Mouse (Mus musculus): ENCODE measurements around the gene Sptbn2. TPM values are rescaled to one million over a fixed set of nuclear protein-coding genes. Genes with fewer than 3 reads are reported as not detected.

Gene Sptbn2
- polyA plus RNA-seq, 1 experiment from 2014 or later: 2.9 TPM

- ATAC-seq (ENCODE audit: low FRiP score, low TSS enrichment): no peak
- 27% methylated on average over 5 of the region's 5 CpGs for WGBS
- Histone ChIP-seq H3K4me1 (ENCODE audit: control insufficient read depth, insufficient read depth, low read length) (peaks cover 4% of the 10 kb centered on the region; the same call in 1 of the 2 replicates), H3K27me3 (ENCODE audit: control insufficient read depth, insufficient read depth, low read length) (peaks cover 37% of the 10 kb centered on the region), H3K27ac (ENCODE audit: low read depth, low read length) (no peak overlapping the region), H3K4me3 (ENCODE audit: low read length) (no peak overlapping the region), H3K4me2 (replicated peaks; ENCODE audit: low read depth, low read length) (no peak overlapping the region), H3K9me3 (ENCODE audit: control insufficient read depth, low read length) (no peaks in the 10 kb centered on the region), H3K36me3 (ENCODE audit: control insufficient read depth, insufficient read depth, low read length) (no peaks in the 10 kb centered on the region), H3K9ac (ENCODE audit: low read depth, low read length) (no peak overlapping the region)
These were observed 11.1 kb upstream of the Sptbn2 start for GRCm38 (mm10) chr19:4699821-4700220.

DNA sequence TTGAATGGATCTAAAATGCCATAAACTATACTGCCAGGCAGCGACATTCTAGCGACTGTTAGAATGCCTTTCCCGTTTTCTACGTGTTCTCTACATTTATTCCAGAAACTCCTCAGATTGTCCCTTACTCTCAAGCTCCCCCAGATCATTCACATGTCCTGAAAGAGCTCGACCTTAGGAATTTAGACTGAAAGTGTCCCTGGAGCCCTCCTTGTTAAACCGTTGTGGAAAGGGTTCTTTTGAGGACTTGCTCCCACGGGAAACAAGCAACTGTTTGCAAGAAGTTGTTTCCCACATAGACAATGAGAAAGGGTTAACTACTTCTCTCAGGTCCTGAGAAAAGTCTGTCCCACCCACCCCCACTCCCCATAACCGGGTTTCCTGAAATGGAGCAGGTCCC lies 10.3 kb upstream of the Sptbn2 start:
- Histone ChIP-seq H3K9me3 (ENCODE audit: control insufficient read depth, low read length) (no peaks in the 10 kb centered on the region), H3K27me3 (ENCODE audit: control insufficient read depth, insufficient read depth, low read length) (peaks cover 37% of the 10 kb centered on the region), H3K4me3 (ENCODE audit: low read length) (no peak overlapping the region), H3K27ac (ENCODE audit: low read depth, low read length) (no peak overlapping the region), H3K9ac (ENCODE audit: low read depth, low read length) (no peak overlapping the region), H3K4me2 (replicated peaks; ENCODE audit: low read depth, low read length) (no peak overlapping the region), H3K4me1 (ENCODE audit: control insufficient read depth, insufficient read depth, low read length) (peaks cover 4% of the 10 kb centered on the region; the same call in 1 of the 2 replicates), H3K36me3 (ENCODE audit: control insufficient read depth, insufficient read depth, low read length) (no peaks in the 10 kb centered on the region)
- no peak for ATAC-seq (ENCODE audit: low FRiP score, low TSS enrichment)
- WGBS: 63% methylated on average over 8 of the region's 8 CpGs

GRCm38 (mm10) chr19:4701221-4701620 lies 9.7 kb upstream of the Sptbn2 start:
- peaks cover 37% of the 10 kb centered on the region for H3K27me3 ChIP-seq (ENCODE audit: control insufficient read depth, insufficient read depth, low read length)
- no peaks in the 10 kb centered on the region for H3K9me3 ChIP-seq (ENCODE audit: control insufficient read depth, low read length)
- H3K4me1 ChIP-seq (ENCODE audit: control insufficient read depth, insufficient read depth, low read length): peaks cover 4% of the 10 kb centered on the region; the same call in 1 of the 2 replicates
- no peak overlapping the region for H3K27ac ChIP-seq (ENCODE audit: low read depth, low read length)
- H3K9ac ChIP-seq (ENCODE audit: low read depth, low read length): no peak overlapping the region
- no peak overlapping the region for H3K4me2 ChIP-seq (replicated peaks; ENCODE audit: low read depth, low read length)
- no peak for ATAC-seq (ENCODE audit: low FRiP score, low TSS enrichment)
- no peaks in the 10 kb centered on the region for H3K36me3 ChIP-seq (ENCODE audit: control insufficient read depth, insufficient read depth, low read length)
- WGBS: 55% methylated on average over 7 of the region's 7 CpGs
- H3K4me3 ChIP-seq (ENCODE audit: low read length): no peak overlapping the region

DNA sequence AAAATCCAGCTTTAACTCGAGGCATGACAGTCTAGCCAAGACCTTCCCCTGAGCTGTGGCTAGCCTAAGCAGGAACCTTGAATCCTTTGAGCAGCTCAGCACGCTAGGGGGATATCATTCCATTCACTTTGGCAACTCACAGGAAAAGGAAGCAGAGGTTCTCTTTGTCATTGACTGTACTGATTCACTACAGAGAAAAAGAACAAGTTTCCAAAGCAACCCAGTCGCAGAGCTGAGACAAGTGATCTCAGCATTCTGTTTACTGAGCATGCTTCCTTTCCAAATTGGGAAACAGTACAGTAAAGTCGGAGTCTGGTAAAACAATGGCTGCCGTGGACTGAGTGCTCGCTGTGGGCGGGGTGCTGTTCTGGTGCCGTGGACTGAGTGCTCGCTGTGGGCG lies 2.2 kb upstream of the Sptbn2 start:
- Histone ChIP-seq H3K27ac (ENCODE audit: low read depth, low read length) (no peak overlapping the region), H3K27me3 (ENCODE audit: control insufficient read depth, insufficient read depth, low read length) (peaks cover 41% of the 10 kb centered on the region), H3K4me3 (ENCODE audit: low read length) (no peak overlapping the region), H3K36me3 (ENCODE audit: control insufficient read depth, insufficient read depth, low read length) (no peaks in the 10 kb centered on the region), H3K9me3 (ENCODE audit: control insufficient read depth, low read length) (no peaks in the 10 kb centered on the region), H3K9ac (ENCODE audit: low read depth, low read length) (no peak overlapping the region), H3K4me2 (replicated peaks; ENCODE audit: low read depth, low read length) (no peak overlapping the region), H3K4me1 (ENCODE audit: control insufficient read depth, insufficient read depth, low read length) (peaks cover 9% of the 10 kb centered on the region; the same call in 1 of the 2 replicates)
- ATAC-seq (ENCODE audit: low FRiP score, low TSS enrichment): no peak
- WGBS: 84% methylated on average over 10 of the region's 10 CpGs

DNA sequence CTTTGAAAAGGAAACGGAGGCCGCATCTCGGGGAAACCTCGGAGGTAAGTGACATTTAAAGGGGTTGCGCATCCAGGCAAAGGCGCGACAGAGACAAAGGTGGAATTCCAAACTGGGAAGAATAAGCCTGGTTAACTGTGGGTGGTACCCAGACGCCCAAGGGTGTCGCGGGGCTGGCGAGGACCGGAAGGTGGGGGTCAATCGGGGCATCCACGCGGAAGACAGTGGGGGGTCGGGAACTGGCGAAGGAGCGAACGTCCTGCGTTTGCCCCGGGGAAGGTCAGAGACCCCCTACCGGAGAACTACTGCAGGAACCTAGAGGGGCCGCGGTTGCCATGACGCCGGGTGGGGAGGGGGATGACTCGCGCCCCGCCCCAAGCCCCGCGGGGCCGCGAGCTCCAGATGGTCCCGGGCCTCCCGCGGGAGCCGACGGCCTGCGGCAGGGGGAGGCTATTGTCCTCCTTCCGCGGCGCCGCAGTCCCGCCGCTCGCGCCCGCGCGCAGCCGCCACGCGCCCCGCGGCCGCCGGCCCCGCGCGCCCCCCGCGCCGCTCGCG lies 711 bp downstream of the Sptbn2 start:
- WGBS: under 1% methylated on average over 45 of the region's 65 CpGs
- peaks cover 9% of the 10 kb centered on the region; the same call in 1 of the 2 replicates for H3K4me1 ChIP-seq (ENCODE audit: control insufficient read depth, insufficient read depth, low read length)
- H3K27ac ChIP-seq (ENCODE audit: low read depth, low read length): no peak overlapping the region
- peaks cover 54% of the 10 kb centered on the region for H3K27me3 ChIP-seq (ENCODE audit: control insufficient read depth, insufficient read depth, low read length)
- peak overlapping the region; percentile 100 for H3K4me2 ChIP-seq (replicated peaks; ENCODE audit: low read depth, low read length)
- H3K4me3 ChIP-seq (ENCODE audit: low read length): peak overlapping the region; percentile 64
- no peaks in the 10 kb centered on the region for H3K9me3 ChIP-seq (ENCODE audit: control insufficient read depth, low read length)
- H3K9ac ChIP-seq (ENCODE audit: low read depth, low read length): peak overlapping the region; percentile 63; the same call in 1 of the 2 replicates
- no peaks in the 10 kb centered on the region for H3K36me3 ChIP-seq (ENCODE audit: control insufficient read depth, insufficient read depth, low read length)
- ATAC-seq (ENCODE audit: low FRiP score, low TSS enrichment): peak; percentile 39; the same call in 1 of the 2 replicates

GRCm38 (mm10) chr19:4712156-4712780 lies 1.3 kb downstream of the Sptbn2 start:
- peaks cover 54% of the 10 kb centered on the region for H3K27me3 ChIP-seq (ENCODE audit: control insufficient read depth, insufficient read depth, low read length)
- under 1% methylated on average over 52 of the region's 60 CpGs for WGBS
- no peak overlapping the region for H3K27ac ChIP-seq (ENCODE audit: low read depth, low read length)
- H3K4me3 ChIP-seq (ENCODE audit: low read length): peak overlapping the region; percentile 64
- peaks cover 9% of the 10 kb centered on the region; the same call in 1 of the 2 replicates for H3K4me1 ChIP-seq (ENCODE audit: control insufficient read depth, insufficient read depth, low read length)
- peak overlapping the region; percentile 100 for H3K4me2 ChIP-seq (replicated peaks; ENCODE audit: low read depth, low read length)
- H3K9ac ChIP-seq (ENCODE audit: low read depth, low read length): peak overlapping the region; percentile 63; the same call in 1 of the 2 replicates
- H3K36me3 ChIP-seq (ENCODE audit: control insufficient read depth, insufficient read depth, low read length): no peaks in the 10 kb centered on the region
- no peaks in the 10 kb centered on the region for H3K9me3 ChIP-seq (ENCODE audit: control insufficient read depth, low read length)
- ATAC-seq (ENCODE audit: low FRiP score, low TSS enrichment): peak; percentile 39; the same call in 1 of the 2 replicates

- Histone ChIP-seq H3K27ac (ENCODE audit: low read depth, low read length) (no peak overlapping the region), H3K36me3 (ENCODE audit: control insufficient read depth, insufficient read depth, low read length) (no peaks in the 10 kb centered on the region), H3K9ac (ENCODE audit: low read depth, low read length) (no peak overlapping the region), H3K4me1 (ENCODE audit: control insufficient read depth, insufficient read depth, low read length) (peaks cover 9% of the 10 kb centered on the region; the same call in 1 of the 2 replicates), H3K9me3 (ENCODE audit: control insufficient read depth, low read length) (no peaks in the 10 kb centered on the region), H3K27me3 (ENCODE audit: control insufficient read depth, insufficient read depth, low read length) (peaks cover 54% of the 10 kb centered on the region), H3K4me2 (replicated peaks; ENCODE audit: low read depth, low read length) (peak overlapping the region; percentile 100), H3K4me3 (ENCODE audit: low read length) (peak overlapping the region; percentile 64)
- no peak for ATAC-seq (ENCODE audit: low FRiP score, low TSS enrichment)
- WGBS: 50% methylated on average over 13 of the region's 13 CpGs
These were observed 2.0 kb downstream of the Sptbn2 start for GRCm38 (mm10) chr19:4712781-4713526.

DNA sequence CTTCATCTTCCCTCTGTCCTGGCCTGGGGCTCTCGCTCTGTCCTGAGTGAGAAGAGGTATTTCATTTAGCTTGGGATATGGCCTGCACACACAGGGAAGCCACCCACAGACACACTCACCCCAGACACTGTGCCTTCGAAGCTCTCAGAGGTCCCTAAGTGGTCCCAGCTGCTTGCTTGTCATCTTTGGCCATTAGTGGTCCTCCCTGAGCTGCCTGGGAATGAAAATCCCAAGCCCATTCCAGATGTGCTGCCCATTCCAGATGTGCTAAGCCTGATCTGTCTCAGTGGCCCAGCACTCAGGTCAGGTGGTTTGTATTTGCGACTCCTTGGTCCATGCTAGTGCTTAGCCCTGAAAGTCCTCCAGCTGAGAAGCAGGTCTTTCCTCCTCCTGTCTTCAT lies 2.9 kb downstream of the Sptbn2 start:
- WGBS: 72% methylated on average over 3 of the region's 3 CpGs
- H3K9ac ChIP-seq (ENCODE audit: low read depth, low read length): no peak overlapping the region
- H3K27ac ChIP-seq (ENCODE audit: low read depth, low read length): no peak overlapping the region
- no peak overlapping the region for H3K4me2 ChIP-seq (replicated peaks; ENCODE audit: low read depth, low read length)
- no peaks in the 10 kb centered on the region for H3K9me3 ChIP-seq (ENCODE audit: control insufficient read depth, low read length)
- peaks cover 15% of the 10 kb centered on the region for H3K4me1 ChIP-seq (ENCODE audit: control insufficient read depth, insufficient read depth, low read length)
- no peak overlapping the region for H3K4me3 ChIP-seq (ENCODE audit: low read length)
- no peaks in the 10 kb centered on the region for H3K36me3 ChIP-seq (ENCODE audit: control insufficient read depth, insufficient read depth, low read length)
- peaks cover 54% of the 10 kb centered on the region for H3K27me3 ChIP-seq (ENCODE audit: control insufficient read depth, insufficient read depth, low read length)
- no peak for ATAC-seq (ENCODE audit: low FRiP score, low TSS enrichment)

DNA sequence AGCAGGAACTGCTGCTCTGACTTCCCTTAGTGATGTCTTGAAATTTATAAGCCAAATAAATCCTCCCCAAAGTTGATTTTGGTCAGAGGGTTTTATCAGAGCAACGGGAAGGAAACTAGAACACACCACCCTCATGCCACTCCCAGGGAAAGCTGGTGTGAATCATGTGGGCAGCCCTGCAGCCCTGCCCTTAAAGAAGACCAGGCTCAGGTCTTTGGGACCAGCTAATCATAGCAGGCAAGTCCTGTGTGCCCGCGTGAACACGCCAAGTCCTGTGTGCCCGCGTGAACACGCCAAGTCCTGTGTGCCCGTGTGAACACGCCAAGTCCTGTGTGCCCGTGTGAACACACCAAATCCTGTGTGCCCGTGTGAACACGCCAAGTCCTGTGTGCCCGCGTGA lies 5.8 kb downstream of the Sptbn2 start:
- no peak for ATAC-seq (ENCODE audit: low FRiP score, low TSS enrichment)
- Histone ChIP-seq H3K36me3 (ENCODE audit: control insufficient read depth, insufficient read depth, low read length) (no peaks in the 10 kb centered on the region), H3K4me3 (ENCODE audit: low read length) (no peak overlapping the region), H3K4me1 (ENCODE audit: control insufficient read depth, insufficient read depth, low read length) (peaks cover 20% of the 10 kb centered on the region), H3K27ac (ENCODE audit: low read depth, low read length) (no peak overlapping the region), H3K4me2 (replicated peaks; ENCODE audit: low read depth, low read length) (no peak overlapping the region), H3K27me3 (ENCODE audit: control insufficient read depth, insufficient read depth, low read length) (peaks cover 33% of the 10 kb centered on the region), H3K9ac (ENCODE audit: low read depth, low read length) (no peak overlapping the region), H3K9me3 (ENCODE audit: control insufficient read depth, low read length) (no peaks in the 10 kb centered on the region)
- WGBS: 96% methylated on average over 14 of the region's 14 CpGs
